Mouse (Mus musculus) 3T3-L1 (cell line): Measurements from ENCODE around the gene Vps45.
"Not testable (repeated sequence)": the region's sequence is repeated elsewhere in the genome, so short reads cannot be mapped to it uniquely, and the experiment has no call there.

ENCODE experiments used
- DNase-seq: peaks from one replicate; pipeline ENCODE4 v3.0.0-alpha.2; 2015; ENCODE audit warnings: low read depth, low spot score

Gene Vps45

GRCm38 (mm10) chr3:95972873-95973634 is 85.2 kb downstream of the Vps45 start:
- no peak for DNase-seq

GRCm38 (mm10) chr3:95972251-95972872 is 85.9 kb downstream of the Vps45 start:
- no peak for DNase-seq

- not testable (repeated sequence) for DNase-seq
These were observed 87.6 kb downstream of the Vps45 start for GRCm38 (mm10) chr3:95970661-95971060.

- DNase-seq: no peak
These were observed 89.0 kb downstream of the Vps45 start for GRCm38 (mm10) chr3:95969277-95969676.

GRCm38 (mm10) chr3:95965518-95966451 is 92.5 kb downstream of the Vps45 start:
- DNase-seq: peak; percentile 65

- peak; percentile 66 for DNase-seq
These were observed 94.6 kb downstream of the Vps45 start for GRCm38 (mm10) chr3:95963681-95964080.

GRCm38 (mm10) chr3:95963230-95963629 is 95.0 kb downstream of the Vps45 start:
- DNase-seq: no peak

- not testable (repeated sequence) for DNase-seq
These were observed 96.1 kb downstream of the Vps45 start for GRCm38 (mm10) chr3:95962182-95962581.

GRCm38 (mm10) chr3:95959807-95960206 is 98.5 kb downstream of the Vps45 start:
- DNase-seq: no peak

- peak; percentile 59 for DNase-seq
These were observed 99.2 kb downstream of the Vps45 start for GRCm38 (mm10) chr3:95959082-95959481.

GRCm38 (mm10) chr3:95957359-95958148 is 100.7 kb downstream of the Vps45 start:
- peak; percentile 46 for DNase-seq

GRCm38 (mm10) chr3:95955318-95955717 is 102.9 kb downstream of the Vps45 start:
- DNase-seq: no peak

GRCm38 (mm10) chr3:95954648-95955173 is 103.6 kb downstream of the Vps45 start:
- not testable (repeated sequence) for DNase-seq

GRCm38 (mm10) chr3:95953522-95953921 is 104.7 kb downstream of the Vps45 start:
- no peak for DNase-seq

- no peak for DNase-seq
These were observed 105.2 kb downstream of the Vps45 start for GRCm38 (mm10) chr3:95953023-95953422.

GRCm38 (mm10) chr3:95951566-95951965 is 106.7 kb downstream of the Vps45 start:
- not testable (repeated sequence) for DNase-seq

- peak; percentile 83 for DNase-seq
These were observed 107.3 kb downstream of the Vps45 start for GRCm38 (mm10) chr3:95950763-95951551.
